Mouse (Mus musculus) cerebellum, adult 2 months (tissue): Measurements from ENCODE around the gene Nifk.

Experiments
- CTCF ChIP-seq: fragments of 200-500 bp; IDR thresholded peaks from 2 replicates; pipeline ENCODE4 v1.5.1; 2011; ENCODE audit warnings: low read depth, mild to moderate bottlenecking, control low read depth, low read length, moderate library complexity, borderline replicate concordance; ENCODE audit not compliant: insufficient read depth
- POLR2A ChIP-seq: fragments of 200-500 bp; IDR thresholded peaks from 2 replicates; pipeline ENCODE4 v1.6.1; 2011; ENCODE audit warnings: low read length, control low read depth, borderline replicate concordance; ENCODE audit not compliant: insufficient read depth

DNA sequence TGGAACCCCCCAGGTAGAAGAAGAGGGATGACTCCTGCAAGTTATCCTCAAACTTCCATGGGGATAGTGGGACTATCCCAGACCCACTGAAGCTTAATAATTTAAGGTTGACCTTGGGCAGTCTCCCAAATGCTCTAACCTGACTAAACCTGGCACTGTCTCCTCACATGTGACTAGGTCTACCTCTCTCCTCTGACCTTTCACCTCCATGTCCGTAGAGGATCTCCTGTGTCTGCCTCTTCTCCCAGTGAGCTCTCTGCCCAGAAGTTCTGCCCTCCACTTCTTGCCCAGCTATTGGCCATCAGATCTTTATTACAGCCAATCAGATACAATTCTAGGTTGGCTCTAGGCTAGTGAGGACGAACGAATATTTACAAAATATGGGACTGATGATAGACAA lies 28.3 kb downstream of the Nifk start:
- TF ChIP-seq POLR2A: no peak
- TF ChIP-seq CTCF: no peak
